Mouse (Mus musculus): ENCODE measurements around the gene Slc9a7. TPM values are rescaled to one million over a fixed set of nuclear protein-coding genes. Genes with fewer than 3 reads are reported as not detected.

The Slc9a7 gene
- total RNA-seq (2021), result 10 to 100 TPM; 58.7 to 64.2 TPM
- long read RNA-seq, experiment 1, partial matches to known transcripts, result 1 of 5 reads
- long read RNA-seq, experiment 1, other reads (novel, unspliced or antisense), result 4 of 5 reads
- long read RNA-seq, experiment 2, partial matches to known transcripts, result 1 of 4 reads
- long read RNA-seq, experiment 2, other reads (novel, unspliced or antisense), result 3 of 4 reads

DNA sequence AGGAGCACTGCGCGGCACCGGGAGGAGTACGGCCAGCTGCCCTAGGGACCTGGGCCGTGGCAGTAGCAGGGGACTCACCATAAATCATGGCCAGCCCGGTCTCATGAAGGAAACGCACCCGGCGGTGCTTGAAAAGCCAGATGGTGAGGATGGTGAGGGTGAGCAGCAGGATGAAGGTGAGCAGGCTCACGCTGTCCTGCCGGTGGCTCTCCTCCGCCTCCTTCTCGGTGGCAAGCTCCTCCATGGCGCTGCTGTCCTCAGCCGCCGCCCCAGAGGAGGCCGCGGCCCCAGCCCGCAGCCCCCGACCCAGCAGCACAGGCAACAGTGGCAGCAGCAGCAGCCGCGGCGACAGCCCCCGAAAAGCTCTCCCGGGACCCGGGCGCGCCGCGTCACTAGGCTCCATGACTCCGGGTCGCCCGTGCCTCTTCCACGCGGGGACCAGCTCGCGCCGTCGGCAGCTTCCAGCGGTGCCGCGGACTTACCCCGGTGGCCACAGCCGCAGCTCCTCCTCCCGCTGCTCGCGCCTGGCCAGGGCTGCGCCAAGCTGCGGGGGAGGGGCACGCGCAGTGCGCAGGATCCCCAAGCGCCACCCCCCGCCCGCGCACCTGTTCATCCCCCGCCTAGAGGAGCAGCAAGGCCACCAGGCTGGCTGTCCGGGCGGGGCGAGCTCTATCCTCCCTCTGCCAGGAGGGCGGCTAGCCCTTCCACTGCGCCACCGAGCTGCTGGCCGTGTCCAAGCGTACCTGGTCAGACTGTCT, at the start of gene Slc9a7:
TSS of gene Slc9a7 (minus strand) at position 526 of the 758 bp plus-strand sequence.
- peak; percentile 65 to 76 for DNase-seq (ENCODE audit: low spot score in 2 of 2)

DNA sequence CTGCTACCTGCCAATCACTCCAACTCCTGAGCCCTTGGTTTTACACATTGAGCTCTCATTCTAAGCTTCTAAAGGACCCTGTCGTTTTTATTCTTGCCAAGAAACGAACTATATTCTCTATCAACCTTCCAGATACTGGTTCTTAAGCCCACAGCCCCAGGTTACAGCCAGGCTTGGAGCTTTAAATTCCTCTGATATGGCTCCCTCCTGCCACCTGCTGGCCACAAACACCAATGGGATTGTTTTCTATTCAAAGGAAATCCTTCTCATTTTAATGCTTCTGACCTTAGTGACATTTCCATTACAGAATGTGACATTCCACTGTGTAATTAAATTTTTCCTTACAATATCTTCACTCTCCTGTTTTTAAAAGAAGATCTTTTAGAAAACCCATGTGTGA, 44.1 kb upstream of the Slc9a7 start:
- peak; percentile 19 to 47 for DNase-seq (ENCODE audit: low spot score in 2 of 2)

DNA sequence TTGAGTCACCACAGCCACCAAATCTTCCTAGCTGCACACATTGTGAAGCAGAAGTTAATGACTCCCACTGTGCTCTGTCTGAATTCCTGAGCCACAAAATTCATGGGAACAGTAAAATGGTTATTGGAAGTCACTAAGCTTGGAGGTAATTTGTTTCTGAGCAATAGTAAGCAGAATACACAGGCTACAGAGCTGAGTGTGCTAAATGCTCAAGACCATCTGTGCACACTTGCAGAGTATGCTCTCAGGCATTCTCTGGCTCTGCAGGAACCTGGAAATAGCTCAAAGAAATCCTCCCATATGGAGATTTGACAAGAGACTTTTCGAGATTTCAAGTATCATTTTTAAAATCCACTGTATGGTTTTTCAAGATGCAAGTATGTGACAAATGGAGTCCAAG, 41.1 kb upstream of the Slc9a7 start:
- peak in 1 of 2 experiments; percentile 16 for DNase-seq (ENCODE audit: low spot score in 2 of 2)

DNA sequence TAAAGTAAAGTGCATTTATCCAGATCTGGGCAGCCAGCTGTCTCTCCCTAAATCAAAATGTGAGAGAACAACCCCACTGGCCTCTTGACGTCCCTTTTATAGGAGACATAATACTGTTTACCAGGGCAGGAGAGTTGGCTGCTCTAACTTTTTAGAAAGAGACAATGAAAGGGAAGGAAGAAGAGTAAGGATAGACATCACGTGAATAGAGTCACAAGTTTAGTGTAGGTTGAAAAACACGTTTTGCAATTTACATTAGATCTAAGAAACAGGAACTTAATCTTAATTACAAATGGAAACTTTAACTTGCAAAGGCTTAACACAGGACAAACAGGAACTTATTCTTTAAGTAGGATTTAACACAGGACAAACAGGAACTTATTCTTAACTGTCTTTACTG, 15.6 kb upstream of the Slc9a7 start:
- no peak for DNase-seq (ENCODE audit: low spot score in 2 of 2)

DNA sequence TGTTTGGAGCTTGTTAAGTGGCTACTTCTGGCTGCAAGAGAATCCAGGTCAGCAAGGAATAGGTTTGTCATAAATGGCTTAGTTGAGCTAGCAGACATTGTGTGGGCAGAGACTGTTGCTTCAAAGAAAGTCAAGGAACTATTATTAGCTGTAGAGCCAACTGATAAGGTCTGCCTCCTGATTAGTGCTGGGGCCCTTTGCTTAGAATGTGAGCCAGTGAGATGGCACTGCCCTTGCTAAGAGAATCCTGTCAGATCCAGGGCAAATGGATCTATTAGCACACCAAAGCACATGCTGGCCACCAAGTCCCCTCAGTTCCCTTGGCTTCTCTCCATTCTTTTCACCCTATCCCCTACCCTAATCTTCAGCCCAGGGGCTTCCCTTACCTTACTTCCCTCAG, 14.3 kb upstream of the Slc9a7 start:
- no peak for DNase-seq (ENCODE audit: low spot score in 2 of 2)

DNA sequence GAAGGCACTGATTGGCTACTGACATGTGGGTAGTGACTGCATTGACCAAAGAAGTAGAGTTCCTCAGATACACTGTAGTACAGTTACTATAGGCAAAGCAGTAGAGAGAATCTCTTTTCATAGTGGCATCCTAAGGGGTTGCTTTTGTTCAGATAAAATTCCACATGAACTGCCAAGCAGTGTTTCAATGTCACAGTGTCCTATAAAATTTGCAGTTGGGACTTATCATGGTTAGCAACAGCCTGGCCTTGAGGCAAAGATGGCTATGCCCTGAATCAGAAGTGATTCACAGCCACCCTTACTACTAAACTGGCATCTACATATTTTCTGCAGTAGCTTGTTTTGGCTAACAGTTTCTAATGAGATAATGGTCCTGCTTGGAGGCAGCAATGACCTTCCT, 11.7 kb upstream of the Slc9a7 start:
- no peak for DNase-seq (ENCODE audit: low spot score in 2 of 2)

DNA sequence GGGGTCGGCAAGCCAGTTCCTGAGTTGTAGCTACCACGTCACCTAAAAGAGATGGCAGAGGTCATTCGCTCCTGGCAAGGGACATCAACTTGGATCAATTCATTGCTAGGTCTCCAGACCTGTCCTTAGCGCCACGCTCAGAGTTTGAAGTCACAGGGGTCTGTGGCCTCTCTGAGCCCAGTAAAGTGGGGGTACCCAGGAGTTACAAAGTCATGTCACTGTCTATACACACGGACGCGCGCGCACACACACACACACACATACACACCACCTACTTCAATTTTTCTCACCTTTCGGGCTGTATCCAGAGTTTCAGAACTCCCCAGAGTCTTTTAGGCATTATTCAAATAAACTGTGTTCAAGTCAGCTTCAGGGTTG, 422 bp upstream of the Slc9a7 start:
- DNase-seq (ENCODE audit: low spot score in 2 of 2), result no peak

DNA sequence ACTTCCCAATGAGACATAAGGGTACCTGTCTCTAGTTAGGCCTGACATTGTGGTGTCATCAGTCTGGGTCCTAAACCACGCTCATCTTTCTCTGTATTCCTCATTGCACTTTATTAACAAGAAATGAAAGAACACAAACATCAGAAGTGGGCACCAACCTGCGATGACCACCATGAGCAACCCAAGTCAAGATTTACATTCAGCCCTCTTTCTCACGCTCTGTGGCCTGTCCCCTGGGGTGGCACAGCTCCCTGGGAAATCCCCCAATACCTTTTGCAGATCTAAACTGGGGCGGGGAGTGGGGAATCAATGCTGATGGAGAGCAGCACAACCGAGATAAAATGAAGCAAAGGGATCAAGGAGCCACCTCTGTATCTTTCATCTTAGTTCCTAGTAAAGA, 892 bp downstream of the Slc9a7 start:
- DNase-seq (ENCODE audit: low spot score in 2 of 2), result no peak

DNA sequence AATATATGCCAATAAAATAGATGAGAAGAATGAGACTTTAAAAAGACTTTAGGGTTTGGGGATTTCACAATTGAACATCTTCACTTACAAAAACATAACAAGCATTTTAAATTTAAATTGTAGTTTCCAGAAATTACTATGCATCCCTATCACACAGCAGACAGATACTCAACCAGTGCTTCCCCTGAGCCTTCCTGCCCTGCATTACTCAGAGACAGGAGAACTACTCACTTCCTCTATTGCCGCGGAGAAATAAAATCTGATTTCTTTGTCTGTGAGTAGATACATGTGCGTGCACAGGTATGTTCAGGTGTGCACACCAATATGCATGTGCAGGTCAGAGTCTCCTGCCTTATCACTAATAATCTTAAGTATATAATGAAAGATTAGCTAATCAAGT, 2.9 kb downstream of the Slc9a7 start:
- DNase-seq (ENCODE audit: low spot score in 2 of 2), result no peak

DNA sequence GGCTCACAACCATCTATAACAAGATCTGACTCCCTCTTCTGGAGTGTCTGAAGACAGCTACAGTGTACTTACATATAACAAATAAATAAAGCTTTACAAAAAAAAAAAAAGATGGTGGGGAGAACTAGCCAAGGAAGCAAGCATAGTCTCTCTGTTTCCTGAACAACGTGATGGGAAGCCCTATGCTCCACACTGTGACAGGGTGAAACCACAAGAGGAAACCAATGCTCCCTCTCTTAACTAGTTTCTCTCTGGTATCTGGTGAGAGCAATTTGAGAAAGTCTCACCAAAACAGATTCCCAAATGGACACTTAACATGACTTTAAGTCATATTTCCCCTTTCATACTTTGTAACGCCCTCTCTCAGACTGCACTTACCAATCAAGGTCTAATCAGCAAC, 5.4 kb downstream of the Slc9a7 start:
- DNase-seq (ENCODE audit: low spot score in 2 of 2), result no peak

DNA sequence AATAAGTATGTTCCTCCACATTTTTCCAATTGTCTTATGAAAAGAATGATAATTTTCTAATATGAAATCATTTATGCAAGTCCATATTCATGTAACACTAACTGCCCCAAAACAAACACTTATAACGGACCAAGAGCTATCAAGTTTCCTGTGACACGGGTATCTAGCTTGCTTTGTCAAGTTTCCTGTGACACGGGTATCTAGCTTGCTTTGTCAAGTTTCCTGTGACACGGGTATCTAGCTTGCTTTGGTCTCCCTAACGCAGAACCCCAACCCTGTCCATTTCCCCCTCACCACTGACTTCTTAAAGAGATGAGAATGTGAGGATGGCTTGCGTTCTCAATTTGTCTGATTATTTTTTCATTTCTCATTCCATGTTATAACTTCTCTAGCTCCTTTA, 12.2 kb downstream of the Slc9a7 start:
- no peak for DNase-seq (ENCODE audit: low spot score in 2 of 2)

DNA sequence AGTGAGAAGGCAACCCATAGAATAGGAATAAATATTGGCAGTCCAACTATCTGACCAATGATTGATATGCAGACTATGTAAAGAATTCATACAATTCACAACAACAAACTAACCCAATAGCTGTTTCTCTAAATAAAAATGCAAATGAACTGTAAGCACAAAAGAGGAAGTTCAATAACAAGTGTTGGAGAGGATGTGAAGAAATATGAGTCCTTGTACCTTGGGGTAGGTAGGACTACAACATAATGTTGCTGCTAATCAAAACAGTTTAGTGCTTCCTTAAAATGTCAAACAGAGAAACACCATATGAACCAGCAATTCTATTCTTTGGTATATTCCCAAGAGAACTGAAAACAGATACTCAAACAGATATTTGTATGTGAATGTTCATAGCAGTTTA, 17.8 kb downstream of the Slc9a7 start:
- no peak for DNase-seq (ENCODE audit: low spot score in 2 of 2)

DNA sequence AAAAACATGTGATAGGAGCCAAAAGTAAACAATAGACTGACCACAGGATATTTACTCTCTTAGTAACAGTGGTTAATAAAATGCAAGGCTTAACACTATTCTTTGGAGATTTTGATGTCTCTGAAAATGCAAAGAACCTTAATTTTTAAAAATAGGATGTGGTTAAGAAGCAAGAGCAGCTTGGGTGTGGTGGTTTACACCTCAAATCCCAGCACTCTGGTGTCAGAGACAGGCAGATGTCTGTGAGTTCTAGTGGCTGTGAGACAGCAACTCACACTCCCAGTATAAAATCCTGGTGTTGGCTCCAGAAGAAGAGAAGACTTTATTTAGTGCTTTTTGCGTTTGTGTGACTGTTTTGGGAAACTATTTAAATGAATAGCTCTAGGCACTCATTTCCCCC, 19.6 kb downstream of the Slc9a7 start:
- DNase-seq (ENCODE audit: low spot score in 2 of 2), result no peak

DNA sequence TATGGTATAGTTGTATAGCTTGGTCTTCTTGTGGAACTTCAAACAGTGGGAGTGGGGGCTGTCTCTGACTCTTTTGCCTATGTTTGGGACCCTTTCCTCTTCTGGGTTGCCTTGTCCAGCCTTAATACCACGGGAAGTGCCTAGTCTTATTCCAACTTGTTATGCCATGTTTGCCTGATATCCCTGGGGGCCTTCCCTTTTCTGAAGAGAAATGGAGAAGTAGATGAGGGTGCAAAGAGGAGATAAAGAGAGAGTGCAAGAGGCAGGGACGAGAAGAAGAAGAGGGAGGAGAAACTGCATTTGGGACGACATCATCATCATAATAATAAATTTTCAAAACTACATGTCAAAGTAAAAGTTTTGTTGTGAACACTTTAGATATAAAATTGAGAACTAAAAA, 21.6 kb downstream of the Slc9a7 start:
- DNase-seq (ENCODE audit: low spot score in 2 of 2), result no peak

DNA sequence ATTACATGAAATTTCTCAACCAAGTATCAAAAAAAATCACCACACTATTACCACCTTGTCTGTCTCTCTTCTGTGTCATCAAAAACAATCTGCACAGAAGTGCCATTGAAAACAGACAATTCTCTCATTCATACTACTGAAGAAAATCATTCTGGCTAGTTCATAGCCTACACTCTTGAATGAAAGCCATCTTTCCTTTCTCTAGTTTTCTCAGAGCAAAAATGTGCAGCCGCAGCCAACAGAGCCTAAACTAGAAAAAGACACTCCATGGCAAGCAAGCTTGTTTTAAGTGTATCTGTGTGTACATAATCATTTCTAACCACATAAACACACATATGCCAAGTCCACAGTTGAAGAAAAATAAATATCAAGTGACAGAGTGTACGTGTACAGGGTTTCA, 27.2 kb downstream of the Slc9a7 start:
- no peak for DNase-seq (ENCODE audit: low spot score in 2 of 2)

DNA sequence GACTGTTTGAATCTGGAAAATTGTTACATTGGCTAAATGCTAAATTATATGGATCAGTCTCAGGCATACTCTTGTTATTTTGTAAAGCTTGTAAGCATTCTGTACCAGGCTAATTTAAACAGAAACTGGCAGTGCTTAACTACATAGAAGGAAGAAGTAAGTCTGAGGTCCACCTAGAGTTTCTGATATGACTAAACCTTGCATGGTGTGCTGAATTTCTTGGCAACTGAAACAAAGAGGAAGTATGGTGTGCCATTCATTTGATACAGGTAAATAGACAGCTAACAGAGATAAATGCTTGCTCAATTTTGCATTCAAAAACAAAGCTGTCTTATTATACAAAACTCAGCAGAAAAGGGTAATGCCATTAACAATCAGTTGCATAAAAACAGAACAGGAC, 63.5 kb downstream of the Slc9a7 start:
- no peak for DNase-seq (ENCODE audit: low spot score in 2 of 2)

DNA sequence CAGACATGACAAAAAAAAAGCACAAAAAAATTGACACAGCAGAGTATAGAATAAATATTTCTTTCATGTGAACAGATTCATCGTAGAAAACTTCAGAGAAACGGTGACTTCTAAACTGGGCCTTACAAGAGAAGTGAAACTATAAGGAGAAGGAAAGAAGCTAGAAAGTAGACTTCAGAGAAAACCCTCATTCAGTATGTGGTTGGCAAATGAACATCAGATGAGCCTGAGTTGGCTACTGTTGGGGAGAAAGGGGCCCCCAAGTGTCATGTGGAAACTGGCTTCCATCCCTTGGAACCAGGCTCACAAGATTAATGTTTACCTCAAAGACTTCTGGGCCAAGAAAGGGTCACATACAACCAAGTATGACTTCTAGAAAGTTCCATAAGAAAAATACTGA, 70.1 kb downstream of the Slc9a7 start:
- DNase-seq (ENCODE audit: low spot score in 2 of 2), result no peak

DNA sequence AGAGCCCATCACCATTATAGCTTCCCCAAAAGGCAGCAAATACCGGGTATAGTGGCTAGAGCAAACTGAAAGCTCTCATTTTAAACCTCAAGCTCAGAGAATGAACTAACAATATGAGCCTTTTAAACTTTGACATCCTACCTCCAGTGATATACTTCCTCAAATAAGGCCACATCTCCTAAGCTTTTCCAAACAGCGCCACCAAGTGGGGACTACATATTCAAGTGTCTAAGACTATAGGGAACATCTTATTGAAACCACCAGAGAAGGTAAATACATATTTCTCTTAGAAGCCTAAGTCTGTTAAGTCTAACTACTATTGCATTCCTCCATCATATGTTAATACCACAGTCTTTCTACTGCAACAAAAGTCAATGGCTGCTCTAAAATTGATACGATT, 106.0 kb downstream of the Slc9a7 start:
- DNase-seq (ENCODE audit: low spot score in 2 of 2), result no peak

DNA sequence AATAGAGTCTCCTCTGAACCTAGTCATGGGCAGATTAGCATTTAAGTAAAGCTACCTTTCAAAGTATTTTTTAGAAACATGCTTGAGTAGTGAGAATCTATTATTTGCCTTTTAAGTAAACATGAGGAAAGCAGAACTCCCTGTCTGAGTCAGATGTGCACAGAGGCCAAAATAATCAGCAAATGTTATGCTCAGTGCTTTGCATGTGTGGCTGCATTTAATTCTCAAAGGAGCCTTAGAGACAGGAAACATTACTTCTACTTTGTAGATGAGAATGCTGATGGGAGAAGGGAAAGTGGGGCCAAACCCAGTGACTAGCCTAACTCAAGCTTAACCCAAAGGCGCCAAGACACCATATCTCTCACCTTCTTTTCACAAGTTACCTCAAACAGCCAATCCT, 114.8 kb downstream of the Slc9a7 start:
- DNase-seq (ENCODE audit: low spot score in 2 of 2), result no peak

DNA sequence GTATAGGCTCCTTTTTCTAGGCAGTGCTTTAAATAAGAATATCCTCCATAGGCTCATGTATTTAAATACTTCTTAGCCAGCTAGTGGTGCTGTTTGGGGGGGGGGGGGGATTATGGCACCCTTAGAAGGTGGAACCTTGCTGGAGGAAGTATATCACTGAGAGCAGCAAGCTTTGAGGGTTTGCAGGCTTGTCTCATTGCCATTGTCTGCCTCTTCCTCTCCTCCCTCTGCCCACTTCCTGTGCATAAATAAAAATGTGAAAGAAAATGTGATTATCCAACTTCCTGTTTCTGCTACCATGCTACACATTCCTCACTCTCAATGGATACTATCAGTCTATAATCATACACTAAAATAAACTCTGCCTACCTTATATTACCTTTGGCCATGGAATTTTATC, 123.2 kb downstream of the Slc9a7 start:
- no peak for DNase-seq (ENCODE audit: low spot score in 2 of 2)

DNA sequence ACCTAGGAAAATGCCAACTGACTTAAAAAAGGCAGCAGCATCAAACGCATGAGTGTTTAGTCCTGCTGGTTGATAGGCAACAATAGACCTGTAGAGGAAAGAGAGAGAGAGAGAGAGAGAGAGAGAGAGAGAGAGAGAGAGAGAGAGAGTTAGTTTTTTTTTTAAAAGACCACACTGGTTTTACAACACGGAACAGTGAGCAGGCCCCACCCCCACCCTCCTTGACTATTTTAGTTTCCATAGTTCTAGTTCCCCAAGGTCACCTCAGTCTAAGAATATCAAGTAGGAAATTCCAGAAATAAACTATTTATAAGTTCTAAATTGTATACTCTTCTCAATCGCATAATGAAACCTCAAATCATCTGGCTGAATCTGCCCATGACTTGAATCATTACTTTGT, 126.6 kb downstream of the Slc9a7 start:
- no peak for DNase-seq (ENCODE audit: low spot score in 2 of 2)

DNA sequence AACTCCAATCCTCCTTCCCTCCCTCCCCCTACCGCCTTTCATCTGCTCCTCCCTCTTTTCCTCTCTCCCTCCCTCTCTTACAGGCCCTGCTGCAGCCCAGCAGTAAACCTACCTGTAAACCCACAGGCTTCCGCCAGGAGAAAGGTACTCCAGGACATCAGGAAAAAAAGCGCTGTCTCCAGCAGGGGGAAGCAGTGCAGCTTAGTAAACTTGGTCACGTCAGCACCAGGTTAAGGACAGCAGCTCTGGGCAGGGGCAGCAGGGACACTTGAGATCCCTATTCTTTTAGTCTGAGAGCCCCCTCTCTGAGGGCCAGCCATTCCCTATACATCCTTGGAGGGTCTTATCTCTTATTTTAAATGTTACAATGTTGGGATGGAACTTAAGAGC, 129.3 kb downstream of the Slc9a7 start:
- DNase-seq (ENCODE audit: low spot score in 2 of 2), result peak; percentile 9 to 12

DNA sequence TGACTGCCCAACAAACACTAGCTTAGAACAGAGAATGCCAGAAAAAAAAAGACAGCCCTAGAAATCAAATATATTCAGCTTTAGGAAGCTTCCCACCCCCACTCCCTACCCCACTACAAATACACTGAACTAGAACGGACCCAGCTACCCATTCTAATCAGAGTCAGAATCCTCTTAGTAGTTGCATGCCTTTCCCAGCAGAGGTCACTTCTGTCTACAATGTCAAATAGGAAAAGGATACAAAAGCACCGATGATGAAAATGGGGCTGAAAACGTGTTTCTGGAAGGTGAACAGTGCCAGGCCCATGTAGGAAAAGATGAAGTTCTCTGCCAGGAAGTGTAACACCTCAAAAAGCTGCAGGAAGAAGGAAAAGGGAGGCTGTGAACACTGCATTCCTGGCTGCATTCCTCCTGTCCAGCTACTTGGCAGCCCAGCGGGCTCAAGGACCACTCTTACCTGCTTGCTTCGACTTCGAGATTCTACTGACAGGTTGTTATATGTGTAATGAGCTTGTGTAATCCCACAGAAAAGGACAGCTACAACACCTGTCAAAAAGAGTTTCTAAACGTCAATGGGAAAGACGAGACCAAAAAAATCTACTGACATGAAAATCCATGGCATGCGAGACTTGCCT, 129.8 kb downstream of the Slc9a7 start:
- DNase-seq (ENCODE audit: low spot score in 2 of 2), result no peak

All from left cerebral cortex, adult 18-20 months (tissue).